Mouse (Mus musculus): Measurements from ENCODE around the gene Megf11. TPM values are rescaled to one million over a fixed set of nuclear protein-coding genes. Genes with fewer than 3 reads are reported as not detected.

Gene Megf11
- total RNA-seq, 2 experiments from 2014 or later: not detected

DNA sequence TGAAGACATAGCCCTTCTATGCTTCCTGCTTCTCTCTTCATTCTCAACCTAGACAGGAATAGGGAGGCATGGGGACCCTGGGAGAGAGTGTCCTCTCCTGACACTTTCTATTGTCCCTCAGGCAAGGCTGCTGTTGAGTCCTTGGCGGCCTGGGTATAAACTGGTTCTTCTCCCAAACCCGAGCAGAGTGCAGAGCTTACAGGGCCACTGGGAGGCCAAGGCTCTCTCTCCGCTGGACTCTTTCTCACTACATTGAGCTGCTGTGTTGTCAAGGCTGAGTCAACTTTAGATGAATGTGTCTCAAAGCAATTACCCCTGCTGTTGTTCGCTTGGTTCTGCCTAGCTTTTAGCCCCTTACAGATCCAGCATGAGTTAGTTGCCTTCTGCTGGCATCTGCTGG lies 168.0 kb downstream of the Megf11 start:
- ATAC-seq (replicated peaks; ENCODE audit: poor library complexity, severe bottlenecking): no peak

DNA sequence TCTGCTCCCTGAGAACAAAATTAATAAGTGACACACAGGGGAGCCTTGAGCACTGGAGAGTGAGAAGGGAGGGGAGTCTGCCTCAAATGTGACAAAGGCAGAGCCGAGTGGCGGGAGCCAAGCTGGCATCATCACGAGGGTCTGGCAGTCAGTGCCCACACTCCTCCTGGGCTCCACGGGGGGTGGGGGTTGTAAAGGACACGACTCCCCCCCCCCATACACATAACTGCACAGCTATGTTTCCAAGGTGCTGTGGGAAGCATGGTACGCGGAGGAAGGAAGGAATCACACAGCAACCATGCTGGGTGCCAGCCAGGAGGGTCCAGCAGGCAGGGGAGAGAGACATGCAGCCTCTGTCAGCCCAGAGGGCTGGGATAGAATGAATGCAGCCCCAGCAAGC lies 170.2 kb downstream of the Megf11 start:
- no peak for ATAC-seq (replicated peaks; ENCODE audit: poor library complexity, severe bottlenecking)

DNA sequence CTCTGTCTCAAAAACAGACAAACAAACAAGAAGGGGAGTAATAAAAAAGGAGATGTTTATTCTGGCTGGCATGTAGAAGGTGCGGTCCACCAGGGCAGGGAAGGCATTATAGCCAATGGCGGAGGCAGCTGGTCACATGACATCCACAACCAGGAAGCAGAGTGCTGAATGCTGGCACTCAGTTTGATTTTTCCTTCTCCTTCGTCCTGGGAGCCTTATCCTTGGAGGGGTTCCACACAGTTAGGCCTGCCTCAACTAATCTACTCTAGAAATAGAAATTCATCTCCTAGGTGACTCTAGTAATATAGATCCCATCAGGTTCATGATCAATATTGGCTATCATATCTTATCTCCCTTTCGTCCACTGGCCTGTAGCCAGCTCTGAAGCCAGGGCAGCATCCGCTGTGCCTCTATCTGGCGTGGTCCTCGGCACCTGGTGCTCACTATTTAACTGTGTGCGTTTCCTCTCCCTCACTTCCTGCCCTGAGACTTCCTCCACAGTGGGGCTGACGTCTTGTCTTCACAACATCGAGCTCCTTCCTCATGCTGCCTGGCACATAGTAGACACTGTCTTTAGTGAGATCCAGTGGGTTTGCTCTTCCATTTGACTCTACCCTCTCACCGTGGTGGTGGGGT lies 171.8 kb downstream of the Megf11 start:
- no peak for ATAC-seq (replicated peaks; ENCODE audit: poor library complexity, severe bottlenecking)

DNA sequence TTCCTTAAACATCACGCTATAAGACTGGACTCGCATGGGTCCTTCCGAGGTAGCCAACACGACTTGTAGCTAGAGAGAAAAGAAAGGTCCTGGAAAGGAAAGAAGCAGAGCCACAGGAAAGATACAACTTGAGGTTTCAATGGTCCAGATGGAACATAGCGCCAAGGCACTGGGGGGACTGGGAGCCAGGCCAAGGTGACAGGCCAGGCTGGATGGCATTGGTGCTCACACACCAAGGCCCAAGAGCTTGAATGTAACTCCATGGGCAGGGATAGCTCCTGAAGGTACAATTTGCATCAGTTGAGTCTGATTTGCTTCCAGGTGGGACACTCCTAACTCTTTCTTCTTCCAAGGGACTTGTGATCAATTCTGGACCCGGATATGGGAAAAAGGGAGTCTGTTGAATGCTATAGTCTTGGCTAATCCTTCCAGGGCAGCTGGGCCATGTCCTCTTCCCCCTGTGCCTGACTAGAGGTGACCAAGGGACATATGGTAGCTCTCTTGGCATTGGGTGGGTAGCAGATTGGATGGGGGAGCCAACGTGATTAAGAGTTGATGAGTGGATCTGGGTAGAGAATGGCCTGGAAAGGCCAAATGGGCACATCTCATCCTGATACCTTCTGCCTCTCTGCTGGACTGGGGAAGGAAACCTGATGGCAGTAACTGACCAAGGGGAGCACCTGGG lies 172.6 kb downstream of the Megf11 start:
- no peak for ATAC-seq (replicated peaks; ENCODE audit: poor library complexity, severe bottlenecking)

DNA sequence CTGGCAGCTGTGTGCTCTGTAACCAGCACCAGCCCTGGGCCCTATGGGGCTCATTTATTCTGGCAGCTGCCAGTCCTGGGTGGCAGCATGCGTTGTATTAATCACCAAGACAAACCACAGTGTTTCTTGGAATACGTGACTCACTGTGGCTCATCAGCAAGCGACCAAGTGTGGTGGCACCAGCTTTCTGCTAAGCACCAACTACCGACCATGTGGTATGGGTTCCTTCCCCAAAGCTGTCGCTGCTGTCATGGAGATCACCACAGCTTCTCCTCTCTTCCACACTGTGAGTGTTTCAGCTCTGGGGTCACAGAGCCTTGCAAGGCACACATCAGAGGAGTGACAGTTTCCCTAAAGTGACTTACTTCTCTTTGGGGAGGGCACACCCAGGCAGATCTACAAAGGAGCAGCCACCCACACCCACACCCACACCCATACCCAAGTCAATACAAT lies 178.9 kb downstream of the Megf11 start:
- peak; percentile 71 for ATAC-seq (replicated peaks; ENCODE audit: poor library complexity, severe bottlenecking)

DNA sequence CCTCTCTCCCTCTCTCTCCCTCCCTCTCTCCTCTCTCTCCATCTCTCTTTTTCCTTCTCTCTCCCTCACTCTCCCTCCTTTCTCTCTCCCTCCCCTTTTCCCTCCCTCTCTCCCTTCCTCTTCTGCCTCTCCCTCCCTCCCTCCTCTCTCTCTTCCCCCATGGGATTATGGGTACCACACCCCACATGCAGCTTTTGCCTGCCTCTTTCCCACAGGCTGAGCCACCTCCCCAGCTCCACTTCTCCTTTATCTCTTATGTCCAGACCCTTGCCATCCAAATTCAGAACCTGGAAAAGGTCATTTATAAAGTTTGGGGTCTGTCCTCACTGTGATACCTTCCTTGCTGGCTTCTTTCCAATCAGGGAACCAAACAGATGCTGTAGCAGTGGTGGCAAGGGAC lies 180.5 kb downstream of the Megf11 start:
- no peak for ATAC-seq (replicated peaks; ENCODE audit: poor library complexity, severe bottlenecking)

DNA sequence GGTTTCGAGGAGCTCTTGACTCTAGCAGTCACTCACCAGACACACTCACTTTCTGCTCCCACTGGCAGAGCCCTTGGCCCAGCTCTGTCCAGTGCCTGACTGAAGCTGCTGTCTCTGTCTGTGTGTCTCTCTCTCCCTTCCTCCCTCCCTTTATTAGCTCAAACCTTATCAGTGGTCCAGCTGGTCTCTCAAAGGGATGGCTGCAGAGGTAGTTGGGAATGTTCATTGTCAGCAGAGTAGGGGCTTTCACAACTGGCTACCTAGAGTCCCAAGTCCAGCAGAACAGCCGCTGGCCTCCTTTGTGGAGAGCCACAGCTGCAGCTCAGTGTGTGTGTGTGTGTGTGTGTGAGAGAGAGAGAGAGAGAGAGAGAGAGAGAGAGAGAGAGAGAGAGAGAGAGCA lies 180.9 kb downstream of the Megf11 start:
- ATAC-seq (replicated peaks; ENCODE audit: poor library complexity, severe bottlenecking): no peak

DNA sequence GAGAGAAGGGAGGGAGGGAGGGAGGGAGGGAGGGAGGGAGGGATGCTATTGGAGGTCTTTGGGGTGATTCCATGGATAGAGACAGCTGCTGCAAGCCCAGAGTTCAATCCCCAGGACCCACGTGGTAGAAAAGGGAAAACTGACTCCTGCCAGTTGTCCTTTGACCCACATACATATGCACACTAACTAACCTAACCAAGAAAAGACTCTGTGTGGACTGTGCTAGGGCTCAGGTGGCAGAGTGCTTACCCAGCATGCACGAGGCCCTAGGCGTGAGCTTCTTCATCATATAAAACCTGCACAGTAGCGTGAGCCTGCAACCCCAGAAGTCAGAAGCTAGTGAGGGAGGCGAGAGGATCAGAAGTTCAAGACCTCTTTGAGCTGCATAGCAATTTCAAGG lies 182.1 kb downstream of the Megf11 start:
- no peak for ATAC-seq (replicated peaks; ENCODE audit: poor library complexity, severe bottlenecking)

DNA sequence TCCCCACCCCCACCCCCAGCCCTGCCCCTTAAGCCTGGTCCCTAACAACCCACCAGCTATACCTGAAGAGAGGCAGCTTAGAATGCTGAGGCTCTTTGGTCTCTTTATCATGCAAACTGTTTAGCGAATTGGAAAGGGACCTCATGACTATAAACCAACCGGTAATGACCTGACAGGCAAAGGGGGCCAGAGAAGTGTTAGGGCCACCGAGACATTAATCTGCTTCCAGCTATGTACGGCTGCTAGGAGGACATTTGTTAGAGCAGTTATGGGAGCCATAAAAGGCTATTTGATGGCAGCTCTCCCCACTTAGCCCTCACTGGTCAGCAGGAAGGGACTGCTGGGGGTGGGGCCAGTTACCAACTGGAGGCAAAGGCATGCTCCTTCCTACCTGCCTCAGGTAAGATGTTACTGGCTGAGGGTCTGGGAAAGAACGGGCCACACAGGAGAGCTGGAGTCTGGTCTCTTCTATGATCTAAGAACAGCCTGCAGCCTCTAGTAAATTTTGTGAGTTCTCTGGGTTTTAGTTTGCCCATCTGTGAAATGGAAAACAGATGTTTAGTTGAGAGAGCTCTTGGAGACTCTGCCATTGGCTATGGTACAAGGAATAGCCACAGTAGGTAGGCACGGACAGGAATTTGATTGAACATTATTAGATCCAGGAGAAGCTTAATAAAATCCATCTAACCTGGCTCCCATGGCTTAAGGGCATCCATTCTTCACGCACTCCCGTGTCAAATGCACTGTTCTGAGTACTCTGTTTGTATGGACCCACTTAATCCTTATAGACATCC lies 183.2 kb downstream of the Megf11 start:
- ATAC-seq (replicated peaks; ENCODE audit: poor library complexity, severe bottlenecking): no peak

DNA sequence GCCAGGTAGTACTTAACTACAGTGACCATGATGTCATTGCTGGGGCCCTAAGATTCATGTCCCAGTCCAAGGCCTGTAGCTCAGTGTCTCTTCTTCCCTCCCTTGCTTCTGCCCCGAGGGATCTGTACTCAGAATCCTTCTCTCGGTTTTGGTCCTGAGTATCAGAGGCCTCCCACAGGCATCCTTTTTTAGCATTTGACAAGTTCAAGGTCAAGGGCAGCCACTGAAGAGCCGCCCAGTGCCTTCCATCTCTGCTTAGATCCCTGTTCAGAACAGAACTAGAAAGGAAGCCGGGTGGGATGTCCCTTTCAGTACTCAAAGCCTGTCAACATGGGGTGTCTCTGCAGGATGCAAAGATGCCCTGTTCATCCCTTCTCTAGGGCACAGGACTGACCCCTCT lies 185.0 kb downstream of the Megf11 start:
- no peak for ATAC-seq (replicated peaks; ENCODE audit: poor library complexity, severe bottlenecking)

DNA sequence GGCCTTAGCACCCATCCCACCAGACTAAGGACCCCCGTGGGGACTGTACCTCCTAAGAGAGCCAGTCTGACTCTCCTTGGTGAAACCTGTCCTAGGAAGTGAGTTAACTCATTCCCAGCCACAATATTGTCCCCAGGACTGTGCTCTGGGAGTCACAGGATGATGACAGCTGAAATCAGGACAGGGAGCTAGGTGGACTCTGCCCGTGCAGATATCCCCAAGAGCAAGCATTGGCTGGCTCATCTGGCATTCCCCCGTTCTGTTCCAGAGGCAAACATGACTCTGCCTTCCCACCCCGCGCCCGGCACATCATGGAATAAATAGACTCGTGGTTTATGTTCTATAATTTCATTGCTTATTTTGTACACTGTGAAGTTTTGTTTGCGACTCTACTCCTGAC lies 185.7 kb downstream of the Megf11 start:
- ATAC-seq (replicated peaks; ENCODE audit: poor library complexity, severe bottlenecking): no peak

DNA sequence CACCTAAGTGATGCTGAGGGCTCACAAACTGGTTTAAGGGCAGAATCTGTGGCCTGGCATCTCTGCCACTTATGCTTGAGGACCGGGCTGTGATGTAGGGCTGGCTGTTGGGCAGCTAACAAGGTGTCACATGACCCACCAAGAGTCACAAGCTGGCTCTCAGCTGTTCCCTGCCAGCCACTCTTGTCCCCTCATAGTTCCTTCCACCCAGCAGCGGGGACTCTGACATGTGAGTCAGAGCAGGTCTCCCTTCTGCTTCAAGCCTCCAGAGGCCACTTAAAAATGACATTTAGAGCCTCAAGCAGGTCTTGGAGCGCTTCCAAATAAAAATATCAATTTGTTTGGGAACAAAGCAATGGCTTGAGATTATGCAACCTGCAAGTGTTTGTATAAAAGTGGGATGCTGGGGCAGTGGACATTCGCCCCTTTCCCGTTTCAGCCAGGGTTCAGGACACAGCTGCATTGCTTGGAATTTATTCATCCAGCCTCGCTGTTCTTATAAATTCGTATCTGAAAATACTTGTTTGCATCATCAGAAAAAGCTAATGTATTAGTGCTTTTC lies 187.3 kb downstream of the Megf11 start:
- ATAC-seq (replicated peaks; ENCODE audit: poor library complexity, severe bottlenecking): no peak

DNA sequence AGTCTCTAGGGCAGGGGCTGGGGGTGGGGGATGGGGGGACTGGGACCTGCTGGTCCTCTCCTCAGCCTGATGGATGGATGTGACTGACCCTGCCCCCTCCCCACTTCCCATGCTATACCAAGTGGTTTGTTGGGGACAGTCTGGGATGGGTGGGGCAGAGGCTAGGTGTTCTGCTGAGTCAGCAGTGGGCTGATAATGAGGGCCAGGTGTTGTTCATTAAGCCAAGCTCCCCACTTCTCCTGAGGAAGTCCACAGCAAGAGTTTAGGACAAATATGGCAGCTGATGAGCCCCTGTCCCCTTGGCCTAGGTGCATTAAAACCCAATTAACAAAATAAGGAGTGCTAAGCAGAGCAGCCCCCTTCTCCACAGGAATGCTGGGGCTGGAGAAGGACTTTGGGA lies 190.2 kb downstream of the Megf11 start:
- ATAC-seq (replicated peaks; ENCODE audit: poor library complexity, severe bottlenecking): no peak

DNA sequence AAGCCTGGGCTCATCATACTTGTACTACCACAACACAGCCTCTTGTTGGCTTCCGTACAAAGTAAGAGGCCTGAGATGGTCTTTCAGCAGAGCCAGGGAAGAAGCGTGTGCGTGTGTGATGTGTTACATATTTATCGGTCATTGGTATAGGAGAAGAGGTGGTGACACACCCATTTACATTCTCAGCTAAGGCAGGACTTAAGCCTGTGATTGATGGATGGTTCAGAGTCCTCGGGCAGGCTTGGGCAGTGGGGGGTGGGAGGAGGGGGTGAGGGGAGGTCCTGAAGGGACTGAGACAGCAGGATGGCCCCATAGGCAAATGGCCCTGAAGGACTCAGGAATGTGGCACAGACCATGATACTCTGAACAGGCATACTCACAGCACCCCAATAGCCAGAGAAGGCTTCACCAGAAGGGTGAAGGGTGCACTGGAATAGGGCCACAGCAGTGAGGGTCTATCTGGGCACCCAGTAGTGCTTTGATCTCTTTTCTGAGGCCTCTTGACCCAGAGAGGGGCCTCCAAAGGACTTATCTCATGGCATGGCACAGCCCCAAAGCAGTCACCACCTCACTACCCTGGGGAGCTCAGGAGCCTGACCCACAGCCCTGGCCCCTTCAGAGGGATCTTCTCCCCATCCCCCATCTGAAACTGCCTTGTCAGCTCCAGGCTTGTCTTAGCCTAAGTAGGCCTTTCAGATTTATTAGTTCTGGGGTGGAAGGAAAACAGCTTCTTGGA lies 190.9 kb downstream of the Megf11 start:
- no peak for ATAC-seq (replicated peaks; ENCODE audit: poor library complexity, severe bottlenecking)

DNA sequence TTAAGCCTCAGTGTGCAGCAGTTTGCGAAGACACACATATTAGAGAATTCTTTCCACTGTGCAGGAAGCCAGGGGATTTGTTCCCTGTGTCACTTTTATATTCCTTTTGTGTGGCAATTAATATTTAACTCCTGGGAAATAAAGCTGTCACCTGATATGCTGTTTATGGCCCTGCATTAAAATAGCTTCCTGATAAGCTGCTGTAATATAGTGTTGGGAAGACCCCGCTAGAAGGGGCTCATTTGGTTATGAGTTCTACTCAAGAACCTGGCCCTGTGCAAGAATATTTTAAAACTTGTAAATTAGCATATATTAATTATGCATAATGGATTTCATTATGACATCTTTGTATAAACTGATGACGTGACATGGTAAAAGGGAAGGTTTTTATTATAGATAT lies 191.7 kb downstream of the Megf11 start:
- ATAC-seq (replicated peaks; ENCODE audit: poor library complexity, severe bottlenecking): no peak

DNA sequence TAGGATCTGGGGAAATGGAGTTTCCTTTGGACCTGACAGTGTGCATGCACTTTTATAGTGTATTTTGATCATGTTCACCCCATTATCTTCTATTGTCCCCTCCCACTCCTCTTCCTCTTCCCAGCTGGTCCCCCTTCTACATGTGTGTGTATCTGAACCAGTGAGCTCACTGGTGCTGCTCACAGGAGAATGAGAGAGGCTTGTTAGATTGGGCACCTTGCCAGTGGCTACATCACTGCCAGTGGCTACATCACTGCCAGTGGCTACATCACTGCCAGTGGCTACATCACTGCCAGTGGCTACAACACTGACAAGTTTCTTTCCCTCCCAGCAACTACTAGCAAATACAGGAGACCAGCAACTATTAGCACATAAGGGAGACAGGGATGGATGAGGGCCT lies 192.6 kb downstream of the Megf11 start:
- ATAC-seq (replicated peaks; ENCODE audit: poor library complexity, severe bottlenecking): no peak

DNA sequence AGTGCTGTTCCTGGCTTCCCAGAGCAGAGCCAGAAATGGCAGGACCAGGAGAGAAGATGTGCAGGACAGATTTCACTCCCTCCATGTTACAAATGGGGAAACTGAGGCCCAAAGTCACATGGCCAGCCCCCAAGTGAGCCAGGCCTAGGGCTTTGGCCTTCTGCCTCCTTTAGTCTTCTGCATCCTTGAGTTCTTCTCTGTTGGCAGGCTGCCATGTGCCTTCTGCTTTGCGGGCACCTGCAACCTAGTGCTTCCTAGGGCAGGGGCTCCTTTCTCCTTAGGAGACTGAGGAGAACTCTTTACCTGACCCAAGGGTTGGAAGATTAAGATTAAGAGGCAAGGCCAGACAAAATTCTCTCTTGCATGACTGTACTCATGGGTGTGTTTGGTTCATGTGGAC lies 193.9 kb downstream of the Megf11 start:
- ATAC-seq (replicated peaks; ENCODE audit: poor library complexity, severe bottlenecking): no peak

DNA sequence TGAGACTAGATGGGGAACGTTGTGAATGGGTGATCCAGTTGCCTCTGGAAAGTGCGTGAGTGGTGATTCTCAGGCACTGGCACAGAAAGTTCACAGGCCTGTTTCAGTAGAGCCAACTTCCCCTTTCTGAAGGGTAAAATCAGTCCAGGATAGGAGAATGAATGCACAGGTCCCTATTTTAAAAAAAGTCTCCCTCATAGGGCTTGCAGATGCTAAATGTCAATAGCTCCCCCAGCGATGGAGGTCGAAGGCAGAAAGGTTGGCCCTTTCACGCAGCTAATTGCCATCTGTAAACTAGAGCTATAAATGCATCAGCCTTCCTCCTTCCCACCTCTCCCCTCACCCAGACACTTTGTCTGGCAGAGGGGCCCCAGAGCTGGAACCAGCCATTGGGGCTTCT lies 200.9 kb downstream of the Megf11 start:
- ATAC-seq (replicated peaks; ENCODE audit: poor library complexity, severe bottlenecking): no peak

DNA sequence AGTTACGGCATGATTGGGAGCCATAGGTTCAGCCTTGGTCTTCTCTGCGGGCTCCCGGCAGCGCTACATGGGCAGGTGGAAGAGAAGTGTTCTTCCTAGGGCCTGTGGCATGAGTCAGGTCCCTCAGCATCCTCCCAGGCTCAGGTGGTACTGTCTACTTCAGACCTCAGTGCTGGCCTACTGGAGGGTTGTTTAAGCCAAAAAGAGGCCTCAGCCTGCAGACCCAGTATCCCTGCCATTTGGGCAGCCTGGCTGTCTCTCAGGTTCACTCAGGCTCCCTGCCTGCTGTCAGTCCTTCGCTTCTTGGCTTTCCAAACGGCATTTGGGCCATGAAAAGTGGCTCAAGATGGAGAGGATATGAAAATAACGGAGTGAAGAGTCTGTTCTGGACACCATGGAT lies 202.6 kb downstream of the Megf11 start:
- no peak for ATAC-seq (replicated peaks; ENCODE audit: poor library complexity, severe bottlenecking)

DNA sequence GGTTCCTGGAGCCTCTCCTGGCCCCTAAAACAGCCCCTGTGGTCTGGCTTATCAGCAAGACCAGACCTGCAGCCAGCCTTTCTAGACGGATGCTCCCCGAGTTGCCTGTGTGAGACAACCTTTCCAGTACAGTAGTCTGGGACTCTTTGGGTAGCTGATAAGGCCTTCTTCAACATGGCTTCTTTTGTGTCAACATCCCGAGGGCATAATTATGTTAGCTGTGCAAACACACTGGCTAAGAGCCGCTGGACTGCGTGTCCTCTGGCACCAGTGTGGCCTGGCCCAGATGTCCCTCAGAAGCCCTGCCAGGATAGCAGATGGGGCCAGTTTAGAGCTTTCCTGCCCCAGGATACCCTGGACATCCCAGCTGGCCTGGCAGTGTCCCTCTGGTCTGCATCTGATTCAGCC lies 205.2 kb downstream of the Megf11 start:
- no peak for ATAC-seq (replicated peaks; ENCODE audit: poor library complexity, severe bottlenecking)

DNA sequence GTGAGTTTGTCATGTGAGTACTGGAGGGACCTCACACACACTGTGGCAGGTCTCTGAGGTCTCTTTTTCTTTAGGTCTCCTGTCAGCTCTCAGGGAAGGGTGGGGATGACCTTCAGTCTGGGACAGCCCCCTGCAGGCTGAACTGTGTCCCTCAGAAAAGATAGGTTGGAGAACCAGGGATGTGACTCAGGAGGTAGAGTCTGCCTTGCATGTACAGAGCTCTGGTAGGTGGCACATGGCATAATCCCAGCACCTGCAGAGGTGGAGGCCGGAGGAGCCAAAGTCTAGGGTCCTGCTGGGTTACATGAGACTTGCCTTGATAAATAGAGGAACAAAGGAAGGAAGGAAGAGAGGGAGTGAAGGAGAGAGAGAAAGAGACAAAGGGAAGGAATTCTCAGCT lies 206.0 kb downstream of the Megf11 start:
- no peak for ATAC-seq (replicated peaks; ENCODE audit: poor library complexity, severe bottlenecking)

Measured in granulocyte monocyte progenitor cell, adult 5-6 weeks (primary cell).